Mouse (Mus musculus): ENCODE results near the gene Asic2.

DNA sequence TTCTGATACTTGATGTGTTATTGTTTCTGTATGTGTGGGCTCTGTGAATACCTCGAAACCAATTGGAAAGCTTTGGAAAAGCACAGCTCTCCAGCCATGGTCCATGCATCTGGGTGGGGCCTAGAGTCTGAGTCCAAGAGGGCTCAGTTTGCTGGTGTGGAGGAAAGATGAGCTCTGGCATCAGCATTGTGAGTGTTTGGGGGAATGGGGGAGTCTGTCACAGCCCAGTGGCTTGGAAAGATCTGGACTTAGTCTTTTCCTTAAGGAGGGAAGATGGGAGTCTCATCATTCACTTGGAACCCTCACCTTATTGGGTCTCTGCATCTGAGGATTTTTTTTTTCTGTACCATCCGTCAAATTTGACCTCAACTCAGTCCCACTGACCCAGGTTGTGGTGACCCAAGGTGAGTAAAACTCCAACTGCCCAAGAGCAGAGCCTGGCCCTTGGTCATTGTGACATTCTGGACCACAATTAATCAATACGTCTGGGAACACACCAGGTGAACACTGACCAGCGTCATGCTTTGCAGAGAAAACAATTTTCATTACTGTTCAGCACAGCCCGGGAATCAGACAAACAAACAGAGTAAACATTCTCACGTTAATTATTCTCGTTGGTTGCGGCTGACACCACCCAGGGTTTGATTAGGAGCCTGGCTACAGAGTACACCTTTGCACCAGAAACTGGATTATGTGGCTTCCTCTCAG is 594.1 kb downstream of the Asic2 start:
- TF ChIP-seq CTCF (IDR thresholded peaks at IDR 0.05; ENCODE audit: low read depth) (no peak), EP300 (IDR thresholded peaks at IDR 0.05; ENCODE audit: low read depth) (no peak)
